Mouse (Mus musculus) gastrocnemius, postnatal 14 days (tissue): ENCODE results near the gene Pdzk1. TPM values are rescaled to one million over a fixed set of nuclear protein-coding genes. Genes with fewer than 3 reads are reported as not detected.

Source experiments
- DNase-seq: peaks from one replicate; pipeline ENCODE4 v3.0.0; 2021; ENCODE audit warnings: mixed read lengths
- intact Hi-C: fragments of 180-260 bp; cut with DNase I; formaldehyde crosslinking; loops from one replicate; pipeline ENCODE4 v1.15.1; 2025; ENCODE audit warnings: low total_unique reads
- long read RNA-seq, 2 experiments: library from polyadenylated mRNA; stranded (forward); transcript quantifications; one replicate each; pipeline ENCODE4 v2.0.0; 2021
- total RNA-seq, 2 experiments: library from RNA; stranded (reverse); gene quantifications; 2 replicates each; pipeline ENCODE4 v1.2.3; 2021

Gene Pdzk1
- not detected for total RNA-seq
- long read RNA-seq, experiment 1 = 0 reads
- long read RNA-seq, experiment 2 = 0 reads

GRCm38 (mm10) chr3:96828984-96829383 lies at the start of gene Pdzk1, which contains the start of gene Cd160:
Pdzk1 (plus strand) TSS chr3:96829284.
Cd160 (minus strand) TSS chr3:96829351.
- no peak for DNase-seq
- intact Hi-C loops = no loop called here

GRCm38 (mm10) chr3:96782236-96782635 lies 46.8 kb upstream of the Pdzk1 start:
- no peak for DNase-seq
- intact Hi-C loops = no loop called here

DNA sequence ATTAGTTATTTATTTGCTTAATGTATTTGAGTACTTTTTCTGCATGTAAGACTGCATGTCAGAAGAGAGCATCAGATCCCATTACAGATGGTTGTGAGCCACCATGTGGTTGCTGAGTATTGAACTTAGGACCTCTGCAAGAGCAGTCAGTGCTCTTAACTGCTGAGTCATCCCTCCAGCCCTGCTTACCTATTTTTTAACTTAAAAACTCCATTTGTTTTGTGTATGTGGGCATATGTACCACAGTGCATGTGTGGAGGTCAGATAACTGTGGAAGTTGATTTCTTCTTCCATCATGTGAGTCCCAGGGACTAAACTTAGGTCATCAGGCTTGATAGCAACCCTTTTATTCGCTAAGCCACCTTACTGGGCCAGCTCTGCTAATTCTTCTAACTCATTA lies 41.3 kb upstream of the Pdzk1 start:
- intact Hi-C loops = no loop called here
- no peak for DNase-seq

DNA sequence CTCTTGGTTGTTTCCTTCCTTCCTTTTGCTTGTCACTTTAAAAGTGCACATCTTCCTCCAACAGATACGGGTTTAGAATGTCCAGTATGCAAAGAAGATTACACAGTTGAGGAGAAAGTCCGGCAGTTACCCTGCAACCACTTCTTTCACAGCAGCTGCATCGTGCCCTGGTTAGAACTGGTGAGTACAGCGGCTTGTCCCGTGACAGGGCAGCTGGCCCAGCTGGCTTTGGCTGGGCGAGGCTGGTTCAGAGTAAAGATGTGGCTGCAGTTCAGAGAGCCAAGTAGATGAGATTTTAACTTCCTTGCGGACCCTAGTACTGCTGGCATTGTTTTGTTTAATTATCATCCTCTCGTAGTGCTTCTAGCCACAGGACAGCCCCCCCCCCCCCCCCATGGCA lies 40.6 kb upstream of the Pdzk1 start:
- DNase-seq = peak; percentile 21

DNA sequence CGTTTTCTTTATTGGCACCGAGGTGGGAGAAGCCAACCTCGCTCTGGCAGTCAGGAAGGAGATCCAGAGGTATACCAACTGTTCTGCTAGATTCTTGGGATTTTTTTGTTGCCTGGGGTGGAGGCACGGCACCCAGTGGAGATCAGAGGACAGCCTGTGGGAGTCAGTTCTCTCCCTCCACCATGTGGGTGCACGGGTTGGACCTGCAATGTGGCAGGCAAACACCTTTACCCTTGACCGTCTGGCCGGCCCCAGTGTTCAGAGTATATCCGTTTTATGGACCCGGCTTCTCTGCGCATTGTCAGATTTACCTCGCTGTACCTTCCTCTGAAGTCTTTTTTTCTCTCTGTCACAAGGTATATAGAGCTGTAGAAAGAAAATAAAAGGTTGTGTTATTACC lies 28.8 kb upstream of the Pdzk1 start:
- intact Hi-C loops = no loop called here
- DNase-seq = no peak

More for the DNA sequence above, 40.6 kb upstream of the Pdzk1 start:
- intact Hi-C loops = no loop called here

DNA sequence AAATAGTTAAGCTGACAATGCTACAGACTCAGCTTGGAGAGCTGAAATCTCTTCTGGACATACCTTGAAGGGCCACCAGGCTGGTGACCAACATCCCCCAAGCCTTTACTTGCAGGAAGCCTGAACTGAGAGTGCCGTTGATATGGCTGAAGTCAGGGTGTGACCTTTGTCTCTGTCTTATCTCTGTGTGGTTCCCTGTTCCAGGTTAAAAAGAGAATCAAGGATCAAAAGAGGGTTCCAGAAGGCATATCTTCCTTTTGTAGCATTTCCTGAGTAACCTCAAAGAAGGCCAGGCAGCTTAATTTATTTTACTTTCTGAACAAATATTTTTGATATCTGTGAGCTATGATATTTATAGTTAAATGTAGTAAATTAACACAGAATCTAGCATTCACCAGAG lies 26.9 kb upstream of the Pdzk1 start:
- no peak for DNase-seq
- intact Hi-C loops = no loop called here

- intact Hi-C loops = no loop called here
- DNase-seq = no peak
Measured at GRCm38 (mm10) chr3:96808136-96808535, 20.9 kb upstream of the Pdzk1 start.

- intact Hi-C loops = no loop called here
- no peak for DNase-seq
Measured at GRCm38 (mm10) chr3:96808651-96809050, 20.4 kb upstream of the Pdzk1 start.

GRCm38 (mm10) chr3:96811232-96811631 lies 17.9 kb upstream of the Pdzk1 start:
- no peak for DNase-seq
- intact Hi-C loops = no loop called here

DNA sequence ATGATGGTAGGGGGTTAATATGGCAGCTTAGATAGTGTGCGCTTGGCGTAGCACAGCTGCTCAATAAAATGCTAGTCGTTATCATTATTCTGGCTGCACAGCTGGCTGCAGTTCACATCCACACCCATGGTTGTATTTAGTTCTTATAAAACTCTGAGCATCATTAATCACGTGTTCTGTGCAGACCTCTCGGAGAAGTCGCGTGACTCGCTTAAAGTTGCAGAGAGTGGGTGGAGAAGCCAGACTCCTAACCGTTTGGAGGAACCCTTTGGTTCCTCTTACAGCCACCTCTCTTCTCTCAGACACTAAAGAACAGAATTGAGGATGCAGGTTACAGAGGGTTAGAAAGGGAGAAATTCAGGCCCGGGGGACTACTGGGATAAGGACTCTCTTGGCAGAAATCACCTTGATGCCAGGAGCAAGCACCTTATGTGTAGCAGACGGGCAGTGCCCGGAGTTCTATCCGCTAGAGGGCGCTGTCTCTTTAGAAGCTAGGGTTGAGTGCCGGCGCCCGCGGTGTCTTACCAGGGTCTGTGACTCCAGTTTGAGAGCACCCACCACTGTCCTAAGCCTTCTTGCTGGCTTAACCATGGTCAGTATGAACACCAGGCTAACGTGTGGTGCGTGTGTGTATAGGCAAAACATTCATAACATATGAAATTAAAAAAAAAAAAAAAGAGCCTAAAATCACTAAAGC lies 16.5 kb upstream of the Pdzk1 start:
- intact Hi-C loops = no loop called here
- DNase-seq = peak; percentile 80

- DNase-seq = peak; percentile 15
- intact Hi-C loops = no loop called here
Measured at GRCm38 (mm10) chr3:96813106-96813505, 16.0 kb upstream of the Pdzk1 start.

DNA sequence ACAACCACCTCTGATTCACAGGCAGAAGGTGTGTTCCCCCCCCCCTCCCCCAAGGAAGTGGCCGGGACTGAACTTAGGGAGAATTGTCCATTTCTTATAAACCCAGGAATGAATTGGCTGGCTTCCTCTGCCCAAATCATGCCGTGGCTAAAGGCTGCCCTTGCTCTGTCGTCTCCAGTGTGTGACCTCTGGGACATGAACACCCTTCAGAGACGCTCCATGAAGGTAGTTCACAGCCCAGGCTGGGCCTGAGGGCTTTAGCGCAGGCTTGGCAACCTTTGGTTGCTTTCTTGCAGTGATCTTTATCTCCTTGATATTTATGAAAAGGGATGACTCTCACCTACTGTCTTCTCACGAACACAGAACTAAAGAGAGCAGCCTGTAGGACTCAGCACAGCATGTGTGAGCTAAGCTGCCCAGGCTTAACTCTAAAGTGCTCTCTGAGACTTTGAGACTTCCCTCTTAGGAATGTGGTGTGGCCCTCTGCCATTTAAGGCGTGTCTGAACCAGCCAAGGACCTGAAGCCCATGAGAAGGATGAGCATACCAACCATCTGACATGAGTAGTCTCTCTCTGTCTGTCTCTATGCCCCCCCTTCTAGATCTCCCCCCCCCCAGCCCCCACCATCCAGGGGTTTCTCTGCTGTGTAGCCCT lies 15.4 kb upstream of the Pdzk1 start:
- intact Hi-C loops = no loop called here
- no peak for DNase-seq

GRCm38 (mm10) chr3:96814342-96814741 lies 14.7 kb upstream of the Pdzk1 start:
- no peak for DNase-seq
- intact Hi-C loops = no loop called here

GRCm38 (mm10) chr3:96820116-96820915 lies 8.8 kb upstream of the Pdzk1 start:
- intact Hi-C loops = no loop called here

DNA sequence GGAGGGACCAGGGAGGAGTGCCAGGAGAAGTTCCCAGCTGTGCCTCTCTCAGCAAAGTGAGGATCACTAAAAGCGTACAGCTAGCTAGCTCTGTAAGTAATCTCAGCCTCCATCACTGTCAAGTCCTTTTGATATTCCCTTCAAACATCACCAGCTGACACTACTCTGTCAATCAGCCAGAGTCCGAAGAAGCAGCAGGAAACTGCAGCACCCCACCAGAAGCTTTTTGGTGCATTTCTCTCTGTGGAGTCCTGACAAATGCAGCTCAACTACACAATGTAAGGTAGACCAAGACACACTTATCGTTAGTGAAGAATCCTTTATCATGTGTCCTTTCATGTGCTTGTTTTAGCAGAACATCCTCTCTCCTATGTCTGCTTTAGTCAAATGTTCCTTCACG lies 7.5 kb upstream of the Pdzk1 start:
- intact Hi-C loops = no loop called here
- no peak for DNase-seq

More at GRCm38 (mm10) chr3:96820116-96820915, 8.8 kb upstream of the Pdzk1 start:
- no peak for DNase-seq

DNA sequence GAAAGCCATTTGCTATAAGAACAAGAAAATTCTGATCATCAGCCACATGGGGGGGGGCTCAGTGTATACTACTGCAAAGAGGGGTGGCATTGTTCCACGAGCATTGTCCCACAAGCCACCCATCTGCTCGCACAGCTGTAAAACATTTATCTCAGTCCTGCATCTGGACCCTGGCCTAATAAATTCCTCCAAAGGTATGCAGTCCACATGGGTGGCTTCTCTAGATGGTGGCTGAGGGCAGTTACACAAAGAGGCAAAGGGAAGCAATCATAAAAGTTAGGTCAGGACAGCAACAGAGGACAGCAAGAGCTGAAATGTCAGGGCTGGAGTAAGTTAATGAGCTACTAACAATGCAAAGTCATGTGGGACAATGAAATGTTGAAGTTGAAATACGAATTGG lies 5.4 kb upstream of the Pdzk1 start:
- no peak for DNase-seq
- intact Hi-C loops = no loop called here

DNA sequence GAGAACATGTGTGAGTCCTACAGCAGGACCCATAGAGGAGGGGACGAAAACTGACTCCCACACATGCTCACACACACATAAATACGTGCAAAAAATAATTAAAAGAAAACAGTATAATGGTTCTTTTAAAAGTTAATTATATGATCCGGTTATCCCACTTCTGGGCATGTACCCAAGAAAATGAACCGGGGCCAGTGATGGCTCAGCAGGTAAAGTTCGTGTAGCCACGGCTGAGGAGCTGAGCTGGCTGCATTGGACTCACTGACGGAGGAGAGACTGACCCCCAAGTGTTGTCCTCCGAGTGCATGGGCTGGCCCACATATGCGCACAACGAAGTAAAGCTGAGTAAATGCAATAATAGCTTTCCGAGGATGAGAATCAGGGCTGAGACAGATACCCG lies 4.5 kb upstream of the Pdzk1 start:
- intact Hi-C loops = no loop called here
- DNase-seq = no peak

DNA sequence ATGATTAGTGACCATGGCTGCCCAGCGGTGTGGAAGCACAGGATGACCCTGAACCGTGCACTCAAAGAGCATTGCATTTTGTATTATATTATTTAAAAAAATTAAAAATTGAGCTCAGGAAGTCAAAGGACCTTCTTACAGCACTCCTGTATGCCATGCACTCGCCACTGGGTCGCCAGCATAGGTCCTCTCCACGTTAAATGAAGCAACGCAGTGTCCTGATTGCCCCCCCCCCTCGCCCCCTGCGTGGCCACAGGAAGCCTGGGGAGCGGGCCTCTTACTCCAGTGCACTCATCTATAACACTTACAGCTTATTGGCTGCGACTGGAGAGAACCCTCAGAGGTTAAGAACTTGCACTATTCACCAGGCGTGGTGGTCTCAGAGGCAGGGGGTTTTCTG lies 3.8 kb upstream of the Pdzk1 start:
- no peak for DNase-seq
- intact Hi-C loops = no loop called here

DNA sequence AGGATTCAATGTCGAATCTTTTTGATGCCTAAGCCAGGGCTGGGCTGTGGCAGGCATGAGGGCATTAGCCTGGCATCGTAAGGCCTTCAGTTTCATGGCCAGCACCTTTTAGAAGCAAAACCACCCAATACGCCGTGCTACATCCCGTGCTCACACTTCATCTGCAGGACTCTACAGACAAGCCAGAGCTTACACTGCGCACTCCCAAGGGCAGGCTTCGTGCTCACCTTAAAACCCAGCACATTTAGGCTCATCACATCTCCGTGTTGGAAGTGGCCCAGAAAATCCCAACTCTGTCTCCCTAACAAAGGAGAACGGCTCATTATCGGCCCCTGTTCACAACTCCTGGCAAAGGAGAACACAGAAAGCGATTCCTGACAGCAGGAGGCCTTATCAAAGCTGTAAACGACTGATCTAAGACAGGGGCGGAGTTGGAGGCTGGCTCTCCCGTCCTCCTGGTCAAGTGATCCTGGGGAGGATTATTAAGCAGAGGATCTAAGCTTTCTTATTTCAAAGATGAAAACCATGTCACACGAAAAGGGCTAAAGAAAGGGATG lies 698 bp upstream of the Pdzk1 start:
- no peak for DNase-seq
- intact Hi-C loops = no loop called here

DNA sequence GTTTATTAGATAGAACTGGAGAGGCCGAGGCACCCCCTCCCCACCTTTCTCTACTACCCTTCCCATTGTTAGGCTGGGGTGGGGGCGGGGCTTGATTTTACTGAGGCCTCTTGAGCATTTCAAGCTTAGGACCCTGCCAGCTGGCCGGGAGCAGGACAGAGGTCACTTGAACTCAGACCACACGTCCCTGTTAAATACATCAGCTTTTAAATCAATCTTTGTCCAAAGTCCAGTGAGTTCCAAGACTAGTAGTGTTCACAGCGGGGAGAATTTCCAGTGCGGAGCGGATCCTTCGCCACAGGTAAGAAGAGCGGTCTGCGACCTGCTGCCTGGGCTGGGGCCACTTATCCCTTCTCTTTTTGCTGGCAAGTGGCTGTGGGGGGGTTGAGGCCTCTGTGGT lies 772 bp downstream of the Pdzk1 start:
- intact Hi-C loops = no loop called here
- no peak for DNase-seq
